Mouse (Mus musculus) bone marrow, adult 2 months (tissue): Measurements from ENCODE around the gene Inpp4a.
A peak's percentile ranks its signal among the peaks of the same experiment; 100 is the strongest.

ENCODE experiments used
- CTCF ChIP-seq: fragments of 200-500 bp; IDR thresholded peaks from 2 replicates; pipeline ENCODE4 v1.5.1; 2011; ENCODE audit warnings: low read length, control low read depth; ENCODE audit not compliant: control insufficient read depth, insufficient read depth
- POLR2A ChIP-seq: fragments of 200-500 bp; IDR thresholded peaks from 2 replicates; pipeline ENCODE4 v1.6.1; 2011; ENCODE audit warnings: low read depth, mild to moderate bottlenecking, control low read depth, low read length, borderline replicate concordance; ENCODE audit not compliant: control insufficient read depth

DNA sequence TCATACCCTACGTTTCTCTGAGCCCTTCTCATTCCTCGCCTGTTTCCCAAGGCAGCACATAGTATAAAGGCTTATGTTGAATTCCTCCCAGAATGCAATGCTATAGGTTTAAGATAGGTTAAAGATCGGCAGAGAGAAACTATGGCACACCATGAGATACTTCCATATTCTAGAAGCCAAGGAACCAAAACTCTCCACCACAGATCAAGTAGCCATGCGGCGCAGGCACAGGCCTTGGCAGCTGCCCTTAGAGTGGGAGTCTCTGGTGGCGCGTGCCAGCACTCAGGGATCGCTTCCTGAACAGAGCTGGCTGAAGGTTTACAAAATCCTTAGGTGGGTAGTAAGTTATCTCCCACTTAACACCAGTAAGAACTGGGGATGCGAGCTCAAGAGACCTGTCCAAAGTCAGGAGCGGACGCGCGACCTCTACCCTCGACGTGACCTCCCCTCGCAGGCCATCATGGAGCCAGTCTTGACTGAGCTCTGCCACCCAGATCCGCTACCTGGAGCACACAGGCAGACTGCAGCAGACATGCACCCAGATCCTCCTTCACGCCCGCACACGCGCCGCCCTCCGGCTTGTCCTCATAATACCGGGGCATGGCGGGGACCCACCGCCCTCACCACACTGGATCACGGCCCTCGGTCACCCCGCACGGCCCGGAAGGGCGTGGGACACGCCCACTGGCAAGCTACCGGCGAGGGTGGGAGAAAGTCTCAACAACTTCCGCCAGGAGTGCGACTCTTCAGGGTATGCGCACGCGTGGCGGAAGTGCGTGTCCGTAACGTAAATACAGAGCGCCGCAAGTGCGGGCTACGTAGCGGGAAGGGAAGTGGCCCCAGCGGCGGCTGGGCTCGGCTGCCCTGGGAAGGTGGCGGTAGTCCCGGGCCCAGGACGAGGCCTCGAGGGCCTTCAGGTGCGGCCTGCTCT lies 130.0 kb downstream of the Inpp4a start, which contains the start of the genes Coa5 and Unc50:
- TF ChIP-seq CTCF (no peak), POLR2A (peak; percentile 87; the same call in 1 of the 2 replicates)
